In the genomic region with DNA sequence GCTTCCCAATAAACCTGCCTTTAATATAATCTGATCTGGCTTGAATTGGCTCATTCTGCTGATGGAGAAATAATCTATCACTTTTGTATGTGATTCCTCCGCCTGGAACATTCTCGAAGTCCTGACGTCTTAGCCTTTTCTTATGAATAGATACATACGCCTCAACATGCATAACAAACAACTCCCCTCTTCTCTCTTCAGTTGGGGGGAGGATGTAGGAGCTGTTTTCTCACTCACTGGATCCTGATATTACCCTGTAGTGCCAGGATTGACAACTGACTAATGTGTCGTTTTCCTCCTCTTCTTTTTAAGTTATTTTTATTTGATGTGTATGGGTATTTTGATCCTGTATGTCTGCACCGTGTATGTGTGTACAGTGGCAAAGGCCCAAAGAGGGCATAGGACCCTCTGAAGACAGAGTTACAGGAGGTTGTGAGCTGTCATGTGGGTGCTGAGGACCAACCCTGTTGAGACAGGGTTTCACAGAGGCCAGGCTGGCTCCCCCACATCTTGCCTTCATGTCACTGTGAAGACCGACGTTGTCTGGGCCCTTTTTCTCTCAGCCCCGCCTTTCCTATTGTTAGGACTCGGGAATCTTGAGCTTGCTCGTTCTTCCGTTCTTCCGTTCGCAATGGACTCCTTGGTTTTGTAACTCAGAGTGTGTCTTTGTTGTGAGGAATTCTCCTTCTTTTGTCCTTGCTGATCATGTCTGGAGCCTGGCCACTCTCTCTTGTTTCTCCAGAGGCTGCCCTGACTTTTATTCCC, we compare ENCODE assay signal across 1 mouse cellular context.
TF ChIP-seq lines count a peak whose summit lies in the region.

No protein-coding gene starts in this region.

TF ChIP-seq in CH12.LX, 34 proteins besides CTCF, POLR2A, EP300 and RAD21 (continued from another document):
- TF ChIP-seq USF2 (conservative IDR thresholded peaks at IDR 0.05; ENCODE audit: low read depth, low read length), result no peak
